Mouse (Mus musculus): ENCODE measurements at regions not wholly inside any gene's neighbourhood (a gene's known extent, or its start where the extent isn't known, plus 50 kb on each side); places are given as distances from the start of the nearest gene placed in this dataset.
A peak's percentile ranks its signal among the peaks of the same experiment; 100 is the strongest.

DNA sequence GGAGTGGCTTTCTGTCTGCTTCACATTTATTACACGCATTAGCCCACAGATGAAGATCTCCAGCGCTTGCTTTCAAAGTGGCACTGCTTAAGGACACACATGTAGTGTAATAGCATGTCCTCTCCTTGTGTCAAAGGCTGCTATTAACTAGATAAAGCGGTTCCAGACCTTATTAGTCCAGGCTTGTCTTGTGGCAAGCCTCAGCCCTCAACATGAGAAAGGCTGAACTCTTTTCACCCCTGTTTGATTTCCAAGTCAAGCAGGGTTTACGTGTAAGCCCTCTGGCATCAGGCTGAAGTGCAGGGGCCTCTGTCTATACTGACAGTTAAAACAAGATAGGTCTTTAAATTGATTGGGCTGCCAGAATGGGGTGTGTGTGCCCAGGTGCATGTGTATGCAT is 403.7 kb upstream of the Adamts16 start:
- DNase-seq (ENCODE audit: low spot score in 2 of 2): no peak

GRCm38 (mm10) chr13:71239782-71240181 is 398.2 kb upstream of the Adamts16 start:
- DNase-seq (ENCODE audit: low spot score in 2 of 2): no peak

DNA sequence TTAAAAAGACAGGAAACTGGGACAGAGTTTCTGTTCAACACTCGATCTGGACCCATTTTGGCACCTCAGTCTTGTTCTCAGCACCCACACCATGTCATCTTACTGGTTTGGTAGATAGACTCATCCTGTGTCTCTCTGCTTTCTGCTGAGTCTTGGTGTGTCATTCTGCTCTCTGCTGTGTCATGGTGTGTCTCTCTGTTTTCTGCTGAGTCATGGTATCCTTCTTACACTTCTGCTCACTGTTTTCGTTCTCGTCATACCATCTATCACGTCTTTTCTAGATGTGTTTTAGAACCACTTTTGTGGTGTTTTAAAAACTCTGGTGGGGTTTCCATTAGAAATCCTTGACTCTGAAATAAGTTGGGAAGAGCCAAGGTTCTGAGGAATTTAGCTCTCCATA is 393.7 kb upstream of the Adamts16 start:
- no peak for DNase-seq (ENCODE audit: low spot score in 2 of 2)

DNA sequence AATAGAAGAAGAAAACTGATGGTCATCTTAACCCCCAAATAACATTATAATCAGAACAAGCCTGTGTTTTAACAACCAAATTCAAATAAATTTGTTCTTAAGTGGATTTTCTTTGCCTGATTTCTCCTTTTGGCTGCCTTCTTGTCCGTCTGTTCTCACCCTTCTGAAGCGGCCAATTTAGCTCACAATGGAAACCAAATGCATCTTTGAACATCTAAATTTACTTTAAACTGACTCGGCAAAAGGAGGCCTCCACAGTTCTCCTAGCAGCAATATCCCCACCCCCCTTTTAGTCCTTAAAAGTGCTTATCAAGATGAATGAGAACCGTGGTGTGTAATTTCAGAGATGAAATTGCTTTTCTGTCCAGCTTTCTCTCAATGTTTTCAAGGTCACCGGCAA is 389.6 kb upstream of the Adamts16 start:
- DNase-seq (ENCODE audit: low spot score in 2 of 2): no peak

DNA sequence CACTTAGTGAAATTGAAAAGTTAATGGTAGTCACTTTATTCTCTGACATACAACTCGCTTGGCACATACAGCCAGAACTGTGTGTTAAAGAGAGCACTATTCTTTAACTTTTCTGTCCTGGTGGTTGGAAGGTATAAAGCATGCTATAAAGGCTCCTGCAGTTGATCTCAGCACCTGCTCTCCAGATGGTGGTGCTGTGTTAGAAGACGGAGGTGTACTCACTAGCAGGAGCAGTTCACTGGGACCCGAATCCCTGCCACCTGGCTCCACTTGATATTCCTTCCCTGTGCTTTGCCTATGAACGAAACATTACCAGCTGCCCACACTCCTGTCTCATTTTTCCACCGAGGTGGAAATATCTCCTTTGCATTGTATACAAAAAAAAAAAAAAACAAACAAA is 373.2 kb upstream of the Adamts16 start:
- no peak for DNase-seq (ENCODE audit: low spot score in 2 of 2)

GRCm38 (mm10) chr13:71211363-71211762 is 369.8 kb upstream of the Adamts16 start:
- DNase-seq (ENCODE audit: low spot score in 2 of 2): no peak

DNA sequence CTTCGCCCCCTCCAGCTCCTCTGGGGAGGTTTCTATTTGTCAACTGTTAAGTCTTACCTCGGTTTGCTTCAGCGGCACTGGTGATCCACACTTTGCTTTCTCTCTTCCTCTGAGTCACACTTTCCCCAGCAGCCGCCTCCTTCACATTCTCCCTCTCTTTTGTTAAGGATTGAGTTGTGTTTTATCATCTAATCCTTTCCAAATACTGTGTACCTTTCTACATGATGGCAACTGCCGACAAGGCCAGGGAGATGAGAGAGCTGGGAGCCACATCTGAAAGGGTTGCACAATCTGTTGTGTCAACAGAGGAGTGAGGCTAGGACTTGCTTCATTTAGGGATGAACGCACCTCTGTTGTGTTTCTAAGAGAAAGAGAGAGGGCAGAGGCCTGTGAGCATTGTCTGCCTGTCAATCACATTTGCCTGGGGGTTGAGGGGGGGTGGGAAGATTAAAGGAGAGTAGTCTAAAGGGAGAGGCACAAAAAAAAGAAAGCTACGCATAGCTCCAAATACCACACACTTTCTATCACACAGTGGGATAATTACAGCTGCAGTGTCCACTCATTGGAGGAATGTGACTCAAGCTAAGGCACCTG is 369.1 kb upstream of the Adamts16 start:
- DNase-seq (ENCODE audit: low spot score in 2 of 2): no peak

DNA sequence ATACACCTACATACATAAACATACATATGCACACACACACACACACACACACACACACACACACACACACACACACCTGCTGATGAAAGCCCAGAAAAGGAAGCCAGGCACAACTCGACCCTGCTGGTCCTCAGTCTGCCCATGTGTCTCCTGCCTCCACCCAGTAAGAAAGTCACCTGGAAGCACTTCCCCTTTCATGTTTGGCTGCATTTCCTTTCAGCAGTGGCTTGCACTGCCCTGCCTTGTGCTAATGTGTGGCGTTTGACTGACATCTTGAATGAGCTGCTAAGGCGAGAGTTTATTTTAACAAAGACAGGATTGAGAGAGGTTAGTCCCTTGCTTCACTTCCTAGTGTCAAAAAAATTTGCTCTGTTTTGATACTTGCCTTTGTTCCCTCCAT is 364.1 kb upstream of the Adamts16 start:
- no peak for DNase-seq (ENCODE audit: low spot score in 2 of 2)

- DNase-seq (ENCODE audit: low spot score in 2 of 2): no peak
Measured at GRCm38 (mm10) chr13:71200656-71201055, 359.0 kb upstream of the Adamts16 start.

DNA sequence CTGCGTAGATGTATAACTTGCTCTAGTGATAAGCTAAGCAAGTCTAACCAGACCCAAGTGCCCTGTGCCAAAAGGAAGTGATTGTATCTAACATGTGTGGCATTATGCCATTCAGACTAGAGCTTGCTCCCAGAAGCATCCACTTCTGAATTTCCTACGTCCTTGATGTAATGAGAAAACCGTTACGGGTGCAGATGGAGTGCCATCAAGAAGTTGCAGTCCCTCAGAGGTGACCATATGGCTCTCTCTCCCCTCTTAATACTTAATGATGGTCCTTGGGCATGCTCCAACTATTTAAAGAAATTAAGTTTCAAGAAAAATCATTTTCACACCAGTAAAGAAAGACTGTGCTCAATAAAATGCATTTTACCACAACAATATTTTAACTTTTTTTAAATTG is 354.1 kb upstream of the Adamts16 start:
- DNase-seq (ENCODE audit: low spot score in 2 of 2): no peak

GRCm38 (mm10) chr13:71184500-71184899 is 342.9 kb upstream of the Adamts16 start:
- DNase-seq (ENCODE audit: low spot score in 2 of 2): no peak

- no peak for DNase-seq (ENCODE audit: low spot score in 2 of 2)
Measured at GRCm38 (mm10) chr13:71179083-71179482, 337.5 kb upstream of the Adamts16 start.

GRCm38 (mm10) chr13:71174335-71174734 is 332.7 kb upstream of the Adamts16 start:
- DNase-seq (ENCODE audit: low spot score in 2 of 2): no peak

GRCm38 (mm10) chr13:71166226-71166625 is 324.6 kb upstream of the Adamts16 start:
- no peak for DNase-seq (ENCODE audit: low spot score in 2 of 2)

GRCm38 (mm10) chr13:71165096-71165920 is 323.7 kb upstream of the Adamts16 start:
- no peak for DNase-seq (ENCODE audit: low spot score in 2 of 2)

GRCm38 (mm10) chr13:71164012-71164411 is 322.4 kb upstream of the Adamts16 start:
- DNase-seq (ENCODE audit: low spot score in 2 of 2): no peak

- DNase-seq (ENCODE audit: low spot score in 2 of 2): no peak
Measured at GRCm38 (mm10) chr13:71162952-71163351, 321.3 kb upstream of the Adamts16 start.

DNA sequence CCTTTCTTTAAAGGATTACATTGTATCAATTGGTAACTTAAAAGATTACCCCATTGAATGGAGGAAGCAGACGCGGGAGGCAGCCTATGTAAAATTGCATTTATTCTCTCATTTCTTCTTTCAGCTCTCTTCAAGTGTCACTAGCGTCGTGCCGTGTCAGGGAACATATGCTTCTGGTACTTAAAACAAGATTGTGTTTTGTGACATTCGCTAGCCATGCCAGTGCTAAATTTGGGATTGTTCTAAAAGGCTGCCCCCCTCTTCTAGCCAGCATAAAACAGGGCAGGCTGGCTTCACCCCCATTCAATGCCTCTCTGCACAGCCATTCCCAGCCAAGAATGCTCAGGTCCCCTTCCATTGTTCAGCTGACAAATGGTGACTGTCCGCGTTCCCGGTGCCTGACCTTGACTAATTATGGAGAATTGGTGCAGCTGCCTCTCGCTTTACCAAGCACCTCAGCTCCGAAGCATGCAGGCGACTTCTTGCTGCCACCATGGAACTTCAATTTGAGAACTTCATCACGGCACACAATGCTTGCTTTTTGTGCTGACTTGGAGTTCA is 316.8 kb upstream of the Adamts16 start:
- peak in 1 of 2 experiments; percentile 24 for DNase-seq (ENCODE audit: low spot score in 2 of 2)

GRCm38 (mm10) chr13:71157656-71158299 is 316.2 kb upstream of the Adamts16 start:
- peak in 1 of 2 experiments; percentile 11 for DNase-seq (ENCODE audit: low spot score in 2 of 2)

DNA sequence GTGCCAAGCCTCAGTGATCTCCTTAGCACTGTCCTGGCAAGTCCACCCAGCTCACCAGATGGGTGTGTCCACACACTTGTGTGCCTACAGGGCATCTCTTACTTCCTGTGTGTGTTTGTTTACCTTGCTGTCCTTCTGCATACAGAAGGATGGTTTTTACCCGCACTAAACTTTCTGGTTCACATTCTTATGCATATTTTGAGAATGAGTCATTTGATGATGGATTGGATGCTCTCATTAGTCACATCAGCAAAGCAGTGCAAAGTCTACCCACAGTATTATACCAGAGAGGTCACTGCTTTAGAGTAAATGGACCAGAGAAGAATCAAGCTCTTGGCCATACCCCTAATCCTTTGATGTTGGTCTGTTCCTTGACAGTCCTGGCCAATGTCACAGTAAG is 308.5 kb upstream of the Adamts16 start:
- DNase-seq (ENCODE audit: low spot score in 2 of 2): no peak

- DNase-seq (ENCODE audit: low spot score in 2 of 2): no peak
Measured at GRCm38 (mm10) chr13:71149303-71149696, 307.7 kb upstream of the Adamts16 start.

DNA sequence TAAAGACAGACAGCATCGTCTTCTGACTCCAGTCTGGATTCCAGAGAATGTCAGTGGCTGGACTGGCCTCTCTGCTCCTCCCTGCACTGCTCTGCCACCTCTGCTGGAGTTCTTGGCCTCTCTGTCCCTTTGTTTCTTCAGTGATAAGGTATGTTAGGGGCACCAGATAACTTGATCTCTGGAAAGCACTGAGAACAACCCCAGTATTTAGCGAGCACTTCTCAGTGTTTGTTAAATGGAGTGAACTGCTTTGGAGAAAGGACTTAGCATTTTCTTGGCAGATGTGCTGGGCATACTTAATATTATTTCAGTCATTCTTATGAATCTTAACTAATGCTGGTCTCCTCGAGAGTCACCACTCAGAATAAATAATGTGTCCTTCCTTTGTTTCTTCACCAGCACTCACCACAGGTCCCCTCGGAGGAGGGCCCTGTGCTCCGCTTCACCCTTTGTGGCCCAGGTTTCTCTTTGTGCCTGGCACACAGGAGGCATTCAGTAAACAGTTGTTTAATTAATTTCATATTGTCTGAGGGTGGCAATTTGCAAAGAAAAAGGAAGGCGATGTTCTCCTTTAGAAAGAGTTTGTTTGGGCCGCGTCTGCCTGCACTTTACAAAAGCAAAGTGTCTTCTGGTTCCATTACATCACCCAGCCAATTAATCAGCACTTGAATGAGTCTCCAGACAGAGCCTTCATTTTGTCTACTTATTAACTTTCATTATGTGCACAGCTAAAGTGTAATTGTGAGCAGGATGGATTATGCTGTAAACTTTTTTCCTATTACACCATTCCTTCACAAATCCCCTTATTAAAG is 307.1 kb upstream of the Adamts16 start:
- DNase-seq (ENCODE audit: low spot score in 2 of 2): no peak

Data from cerebellum, postnatal 4 days (tissue).